Mouse (Mus musculus) brain, embryonic 14.5 days (tissue): ENCODE measurements around the gene Mrpl52.

Source experiments
- CTCF ChIP-seq: fragments of 200-500 bp; IDR thresholded peaks from 2 replicates; pipeline ENCODE4 v1.5.1; 2012; ENCODE audit warnings: inconsistent platforms, mild to moderate bottlenecking, moderate library complexity, borderline replicate concordance; ENCODE audit not compliant: insufficient read depth, insufficient read length; ENCODE audit errors: extremely low read depth
- POLR2A ChIP-seq: fragments of 200-500 bp; IDR thresholded peaks from 2 replicates; pipeline ENCODE4 v1.6.1; 2012; ENCODE audit warnings: mild to moderate bottlenecking, inconsistent platforms, borderline replicate concordance; ENCODE audit not compliant: poor library complexity, insufficient read depth, insufficient read length, severe bottlenecking; ENCODE audit errors: extremely low read depth

DNA sequence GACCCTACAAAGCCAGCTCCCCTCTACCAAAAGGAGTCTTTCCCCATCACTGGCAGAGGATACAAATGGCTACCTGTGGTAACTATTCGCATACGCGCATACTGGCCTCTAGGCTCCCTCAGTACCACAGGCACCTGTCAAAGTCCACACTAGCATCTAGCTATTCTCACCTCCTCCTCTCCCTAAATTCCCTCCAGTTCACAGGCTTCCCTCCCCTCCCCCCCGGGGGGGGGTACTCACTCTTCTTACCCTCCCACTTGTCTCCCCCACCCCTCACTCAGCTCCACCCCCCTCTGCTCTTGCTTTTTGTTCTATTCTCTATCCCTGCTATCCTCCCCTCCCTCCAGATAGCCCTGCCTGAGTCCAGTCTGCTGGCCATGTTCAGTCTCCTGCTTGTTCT lies 46.1 kb upstream of the Mrpl52 start:
- TF ChIP-seq POLR2A (no peak), CTCF (no peak)
